Mouse (Mus musculus) Muller cell, postnatal 12 days (primary cell): ENCODE data around the gene Gm42517.

Experiments used
- DNase-seq: peaks from one replicate; pipeline ENCODE4 v3.0.0-alpha.2; 2015; ENCODE audit errors: inconsistent ontology term

The Gm42517 gene

GRCm38 (mm10) chr5:108349511-108350148, 18.1 kb downstream of the Gm42517 start:
- DNase-seq: no peak

DNA sequence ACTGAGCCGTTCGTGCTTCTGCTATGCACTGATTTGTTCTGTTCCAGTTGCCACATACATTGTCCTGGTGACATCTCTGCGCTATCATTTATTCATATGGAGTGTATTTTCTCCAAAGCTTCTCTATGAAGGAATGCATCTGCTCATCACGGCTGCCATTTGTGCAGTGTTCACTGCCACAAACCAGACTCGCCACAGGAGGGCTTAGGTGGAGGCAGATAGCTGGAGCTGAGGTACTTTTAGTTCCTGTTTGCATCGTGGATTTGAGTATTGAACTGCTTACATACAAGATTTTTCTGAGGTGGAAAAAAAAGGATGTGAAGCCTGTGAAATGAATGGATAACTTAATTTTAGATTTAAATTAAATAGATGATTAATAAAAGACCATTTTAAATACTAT, 19.9 kb downstream of the Gm42517 start:
- DNase-seq: no peak

DNA sequence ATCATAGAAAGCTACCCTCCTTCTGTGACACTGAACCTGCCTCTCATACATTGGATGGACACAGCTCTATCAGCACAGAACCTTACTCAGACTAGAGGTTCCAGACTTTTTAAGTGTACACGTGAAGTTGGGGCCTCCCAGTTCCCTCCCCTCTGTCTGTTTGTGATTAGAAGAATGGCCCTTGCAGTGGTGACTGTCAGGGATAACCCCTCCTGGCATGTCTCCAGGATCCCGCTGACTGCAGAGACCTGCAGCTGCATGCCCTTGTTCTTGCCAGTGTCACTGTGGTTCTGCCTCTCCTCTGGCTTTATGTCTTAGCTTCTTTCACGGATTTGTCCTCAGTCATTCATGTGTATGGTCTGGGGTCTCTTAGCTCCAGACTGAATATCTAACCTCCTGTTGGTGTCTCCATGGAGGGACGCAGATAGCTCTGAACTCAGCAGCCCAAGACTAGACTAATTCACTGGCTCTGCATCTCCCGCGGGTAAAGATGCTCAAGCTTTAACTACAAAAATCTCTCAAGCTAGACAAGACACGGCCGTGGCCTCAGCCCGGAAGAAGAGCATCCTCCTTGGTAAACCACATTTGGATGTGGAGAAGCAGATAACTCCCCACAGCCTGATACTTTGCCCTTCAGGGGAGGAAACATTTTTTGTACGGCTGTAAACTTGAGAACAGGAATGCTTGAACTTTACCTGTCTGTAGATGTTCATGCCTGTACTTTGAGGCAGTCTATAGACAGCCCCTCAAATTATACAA, 22.2 kb downstream of the Gm42517 start:
- no peak for DNase-seq

GRCm38 (mm10) chr5:108343680-108344170, 24.0 kb downstream of the Gm42517 start:
- DNase-seq: no peak

DNA sequence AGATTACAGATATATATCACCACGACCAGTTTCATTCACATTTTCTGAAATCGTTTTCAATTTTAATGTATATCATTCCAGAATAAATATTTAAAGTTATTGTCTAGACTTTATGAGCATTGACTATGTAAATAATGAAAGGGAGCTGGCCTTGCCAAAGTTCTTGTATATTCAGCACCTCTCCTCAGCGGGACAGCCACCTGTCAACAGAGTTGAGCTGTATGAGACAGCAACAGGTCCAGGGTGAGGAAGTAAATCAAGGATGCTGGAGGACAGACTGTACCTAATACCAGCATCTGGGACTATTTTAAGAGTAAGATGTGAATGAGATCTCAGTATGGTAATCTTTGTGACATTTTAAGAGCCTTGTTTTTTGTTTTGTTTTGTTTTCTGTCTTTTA, 29.7 kb downstream of the Gm42517 start:
- no peak for DNase-seq

DNA sequence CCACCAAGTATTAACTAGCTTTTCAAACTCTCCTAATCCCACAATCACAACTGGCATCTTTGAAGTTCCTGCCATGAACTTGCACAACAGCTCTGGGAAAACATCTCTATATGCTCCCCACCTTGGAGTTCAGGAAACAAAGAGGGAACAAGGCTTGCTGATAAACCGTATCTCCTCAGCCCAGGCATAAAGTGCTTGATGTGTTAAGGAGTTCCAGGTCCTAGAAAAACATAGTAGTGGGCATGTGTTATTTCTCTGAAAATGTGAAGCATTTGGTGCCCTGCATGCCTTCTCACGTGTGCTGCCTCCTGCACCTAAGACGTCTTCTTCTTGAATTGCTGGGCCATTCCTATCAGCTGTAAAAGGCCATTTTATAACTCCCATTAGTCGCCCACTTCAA, 30.3 kb downstream of the Gm42517 start:
- DNase-seq: no peak

GRCm38 (mm10) chr5:108331051-108331450, 36.7 kb downstream of the Gm42517 start:
- DNase-seq: no peak
